14 mouse cellular contexts compared by ENCODE assay signal in the genomic region with DNA sequence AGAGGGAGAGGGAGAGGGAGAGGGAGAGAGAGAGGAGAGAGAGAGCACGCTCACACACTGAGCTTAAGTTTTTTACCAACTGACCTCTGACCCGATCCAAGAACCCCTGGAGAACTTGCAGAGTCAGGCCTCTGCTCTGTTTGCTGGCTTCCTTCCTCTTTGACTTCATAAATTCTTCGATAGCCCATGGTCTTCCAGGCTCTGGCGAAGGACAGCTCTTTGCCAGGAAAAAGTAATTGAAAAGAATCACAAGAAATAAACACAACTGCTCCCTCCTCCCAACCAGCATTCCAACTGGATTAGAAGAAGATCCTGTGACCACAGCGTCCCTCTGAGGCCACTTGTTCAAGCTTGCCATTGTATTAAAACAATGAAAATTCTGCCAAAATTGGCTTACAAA.
DNase-seq lines count a peak whose midpoint lies in the region; ATAC-seq and TF ChIP-seq lines count a peak whose summit lies in the region.
"Had no signal": no experiment of that assay in that cellular context is flagged by ENCODE, and none has a peak within 500 bp of the region (broad histone marks: within the 10 kb centered on the region; RNA-seq: fewer than 3 reads in every experiment).

No protein-coding gene starts in this region.

- TF ChIP-seq POLR2A in brain, embryonic 14.5 days (IDR thresholded peaks at IDR 0.05; ENCODE audit: borderline replicate concordance, extremely low read depth, insufficient read depth, insufficient read length, poor library complexity, severe bottlenecking), result no peak

- H3K27me3 ChIP-seq in lung, postnatal 0 days (replicated peaks; ENCODE audit: insufficient read depth, low read length), result no peaks in the 10 kb centered on the region
- no peaks in the 10 kb centered on the region for H3K27me3 ChIP-seq in hindbrain, embryonic 16.5 days (replicated peaks; ENCODE audit: control insufficient read depth, insufficient read depth, low read length)
- H3K27me3 ChIP-seq: heart, embryonic 15.5 days had no signal

- no peaks in the 10 kb centered on the region for H3K36me3 ChIP-seq in lung, postnatal 0 days (ENCODE audit: insufficient read depth, low read length)
- no peaks in the 10 kb centered on the region for H3K36me3 ChIP-seq in hindbrain, embryonic 16.5 days (ENCODE audit: control insufficient read depth, insufficient read depth, low read length)
- H3K36me3 ChIP-seq: embryonic facial prominence, embryonic 13.5 days; heart, embryonic 15.5 days had no signal

- intact Hi-C loops in heart, postnatal 25 days (cut with DNase I), result no loop called here

- H3K9ac ChIP-seq in lung, postnatal 0 days (replicated peaks; ENCODE audit: low read depth), result no peak overlapping the region
- H3K9ac ChIP-seq in hindbrain, embryonic 16.5 days (ENCODE audit: low read depth, low read length), result no peak overlapping the region
- H3K9ac ChIP-seq: embryonic facial prominence, embryonic 13.5 days; heart, embryonic 15.5 days had no signal

- 11% methylated on average over 5 of the region's 5 CpGs for WGBS in lung, postnatal 0 days
- WGBS in hindbrain, embryonic 16.5 days, result 14% methylated on average over 5 of the region's 5 CpGs

- DNase-seq in heart, adult 11 months, result peak; percentile 94
- DNase-seq in heart, postnatal 25 days (ENCODE audit: low spot score), result no peak
- DNase-seq in layer of hippocampus, adult 2 months (ENCODE audit: low spot score in 2 of 2), result no peak
- no peak for DNase-seq in layer of hippocampus, adult 11-12 months (ENCODE audit: low spot score)
- DNase-seq in brain, embryonic 14.5 days (ENCODE audit: low read depth), result peak; percentile 41
- peak; percentile 24 for DNase-seq in lung, postnatal 0 days (ENCODE audit: low spot score)
- DNase-seq in urinary bladder, postnatal 4 days (ENCODE audit: low spot score in 2 of 2), result no peak
- DNase-seq: adrenal gland, adult 8-10 months; cerebellum, adult 18-20 months; retina, postnatal 1 day had no signal

- no peak overlapping the region for H3K4me3 ChIP-seq in layer of hippocampus, adult 2 months
- H3K4me3 ChIP-seq in lung, postnatal 0 days (ENCODE audit: low read depth, low read length), result no peak overlapping the region
- H3K4me3 ChIP-seq in hindbrain, embryonic 16.5 days (ENCODE audit: low read length), result no peak overlapping the region
- H3K4me3 ChIP-seq: embryonic facial prominence, embryonic 13.5 days; heart, embryonic 15.5 days had no signal

- no peaks in the 10 kb centered on the region for H3K4me1 ChIP-seq in lung, postnatal 0 days (ENCODE audit: insufficient read depth, low read depth, low read length)
- peaks cover 25% of the 10 kb centered on the region for H3K4me1 ChIP-seq in hindbrain, embryonic 16.5 days (ENCODE audit: control insufficient read depth, insufficient read depth, low read depth, low read length)
- H3K4me1 ChIP-seq: heart, embryonic 15.5 days had no signal

- H3K27ac ChIP-seq in layer of hippocampus, adult 2 months, result no peak overlapping the region
- H3K27ac ChIP-seq in lung, postnatal 0 days (ENCODE audit: low read length), result no peak overlapping the region
- no peak overlapping the region for H3K27ac ChIP-seq in hindbrain, embryonic 16.5 days (ENCODE audit: low read depth, low read length)
- H3K27ac ChIP-seq: embryonic facial prominence, embryonic 13.5 days; heart, embryonic 15.5 days had no signal

- TF ChIP-seq EP300 in lung, postnatal 0 days (IDR thresholded peaks at IDR 0.05), result no peak

- peak; percentile 48 for TF ChIP-seq CTCF in layer of hippocampus, adult 2 months (conservative IDR thresholded peaks at IDR 0.05)
- TF ChIP-seq CTCF in brain, embryonic 14.5 days (IDR thresholded peaks at IDR 0.05; ENCODE audit: borderline replicate concordance, extremely low read depth, insufficient read depth, insufficient read length), result no peak; the same call in 1 of the 2 replicates
- TF ChIP-seq CTCF in lung, postnatal 0 days (IDR thresholded peaks at IDR 0.05), result peak; percentile 15; the same call in 1 of the 2 replicates

- H3K9me3 ChIP-seq in lung, postnatal 0 days (ENCODE audit: low read length), result no peaks in the 10 kb centered on the region
- no peaks in the 10 kb centered on the region for H3K9me3 ChIP-seq in hindbrain, embryonic 16.5 days (ENCODE audit: control insufficient read depth, low read length)
- H3K9me3 ChIP-seq: embryonic facial prominence, embryonic 13.5 days; heart, embryonic 15.5 days had no signal

- ATAC-seq in lung, postnatal 0 days, result no peak
- ATAC-seq in hindbrain, embryonic 16.5 days, result no peak
- ATAC-seq: Patski had no signal

- no peak overlapping the region for H3K4me2 ChIP-seq in lung, postnatal 0 days (replicated peaks; ENCODE audit: low read depth, low read length)
- no peak overlapping the region for H3K4me2 ChIP-seq in hindbrain, embryonic 16.5 days (ENCODE audit: low read length)
- H3K4me2 ChIP-seq: embryonic facial prominence, embryonic 13.5 days; heart, embryonic 15.5 days had no signal

Comparison
In these comparisons a context has a peak if more than half of its experiments do, and no peak if none do; other contexts are left out.
1. DNase-seq: peak in heart, adult 11 months (single experiment), brain, embryonic 14.5 days (single experiment) and lung, postnatal 0 days (single experiment); none in heart, postnatal 25 days (single experiment), layer of hippocampus, adult 2 months (0 of 2), layer of hippocampus, adult 11-12 months (single experiment) and urinary bladder, postnatal 4 days (0 of 2).